Mouse (Mus musculus) Patski (cell line): Measurements from ENCODE around the gene Disp1. TPM values are rescaled to one million over a fixed set of nuclear protein-coding genes. Genes with fewer than 3 reads are reported as not detected.

Experiments
- ATAC-seq: fragments of 100-300 bp; one replicate; pipeline ENCODE4 v1.8.0; 2021
- CTCF ChIA-PET: fragments of 350-600 bp; sonication (Branson Sonifier 250); formaldehyde crosslinking; loops from one replicate; lab custom pipeline; 2022; ENCODE audit warnings: inconsistent platforms; lab: Charles Lee
- POLR2A ChIA-PET: fragments of 350-600 bp; sonication (Branson Sonifier 250); formaldehyde crosslinking; loops from one replicate; lab custom pipeline; 2022; ENCODE audit warnings: antibody characterized with exemption, inconsistent platforms; lab: Charles Lee
- DNase-seq: peaks from one replicate; pipeline ENCODE4 v3.0.0-alpha.2; 2011; ENCODE audit warnings: low read depth, low spot score
- H3K27me3 ChIP-seq: fragments of 371-371 bp; one replicate; pipeline ENCODE4 v1.5.1; 2021
- CTCF ChIP-seq: fragments of 100-300 bp; IDR thresholded peaks from one replicate; pipeline ENCODE4 v1.5.1; 2021
- in situ Hi-C: fragments of 300-500 bp; cut with MboI; formaldehyde crosslinking; loops from 3 replicates; pipeline ENCODE4 v1.11.1; 2018; ENCODE audit warnings: low pct_unique_long_range_greater_than_20kb, mixed read lengths
- polyA plus RNA-seq: library from polyadenylated mRNA; unstranded; gene quantifications from one replicate; pipeline ENCODE4 v1.2.3, GENCODE M21; 2021

Gene Disp1
- polyA plus RNA-seq, 1 experiment from 2014 or later: 18.1 TPM

DNA sequence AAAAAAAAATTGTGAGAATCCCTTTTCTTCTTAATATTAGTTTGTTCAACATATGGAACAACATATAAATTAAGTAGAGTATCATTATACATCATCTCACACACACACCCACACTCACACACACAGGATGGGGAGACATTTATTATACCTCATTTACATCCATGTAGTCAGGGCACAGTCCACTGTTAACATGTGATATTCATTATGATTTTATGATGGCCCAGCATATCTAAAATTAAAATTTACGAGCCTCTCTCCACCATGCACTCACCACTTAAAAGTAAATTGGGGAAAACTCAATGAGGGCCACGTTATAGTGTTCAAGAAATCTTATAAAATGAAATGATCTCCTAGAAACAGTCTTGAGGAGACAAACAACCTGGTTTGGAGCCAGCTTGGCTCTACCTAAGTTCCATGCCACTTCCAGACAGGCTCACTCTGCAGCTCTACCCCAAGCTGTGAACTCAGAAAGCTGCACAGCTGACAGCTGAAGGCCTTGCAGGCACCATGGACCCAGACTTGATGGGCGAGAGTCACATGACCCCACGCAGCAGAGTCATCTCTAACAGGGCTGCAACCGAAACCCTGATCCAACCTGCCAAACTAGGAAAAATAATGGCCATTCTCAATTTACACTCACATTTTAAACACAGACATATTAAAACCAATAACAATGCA lies 57.7 kb downstream of the Disp1 start:
- H3K27me3 ChIP-seq: no peaks in the 10 kb centered on the region
- ChIA-PET POLR2A (no interaction called here), CTCF (no interaction called here)
- in situ Hi-C loops: no loop called here
- no peak for TF ChIP-seq CTCF
- DNase-seq: no peak
- ATAC-seq: no peak

GRCm38 (mm10) chr1:183161057-183161456 lies 60.3 kb downstream of the Disp1 start:
- no peaks in the 10 kb centered on the region for H3K27me3 ChIP-seq
- no peak for TF ChIP-seq CTCF
- ChIA-PET CTCF (no interaction called here), POLR2A (no interaction called here)
- in situ Hi-C loops: no loop called here
- DNase-seq: no peak
- ATAC-seq: no peak

- ATAC-seq (no peak), DNase-seq (no peak)
- no peaks in the 10 kb centered on the region for H3K27me3 ChIP-seq
- no peak for TF ChIP-seq CTCF
- ChIA-PET POLR2A (interaction anchor here (0.6 kb wide), 1 partner anchor 74 kb away, joined by 4 read pairs; no protein-coding TSS in a partner anchor), CTCF (no interaction called here)
- in situ Hi-C loops: no loop called here
These were observed 61.1 kb downstream of the Disp1 start for GRCm38 (mm10) chr1:183160188-183160587.

- H3K27me3 ChIP-seq: no peaks in the 10 kb centered on the region
- TF ChIP-seq CTCF: no peak
- CTCF ChIA-PET: interaction anchor here (0.7 kb wide), 1 partner anchor 72 kb away, joined by 3 read pairs; no protein-coding TSS in a partner anchor
- POLR2A ChIA-PET: no interaction called here
- in situ Hi-C loops: loop anchor here (10.0 kb wide), 1 partner anchor 1934 kb away; no protein-coding TSS in a partner anchor
- no peak for ATAC-seq
- DNase-seq: no peak
These were observed 62.1 kb downstream of the Disp1 start for GRCm38 (mm10) chr1:183159183-183159582.

DNA sequence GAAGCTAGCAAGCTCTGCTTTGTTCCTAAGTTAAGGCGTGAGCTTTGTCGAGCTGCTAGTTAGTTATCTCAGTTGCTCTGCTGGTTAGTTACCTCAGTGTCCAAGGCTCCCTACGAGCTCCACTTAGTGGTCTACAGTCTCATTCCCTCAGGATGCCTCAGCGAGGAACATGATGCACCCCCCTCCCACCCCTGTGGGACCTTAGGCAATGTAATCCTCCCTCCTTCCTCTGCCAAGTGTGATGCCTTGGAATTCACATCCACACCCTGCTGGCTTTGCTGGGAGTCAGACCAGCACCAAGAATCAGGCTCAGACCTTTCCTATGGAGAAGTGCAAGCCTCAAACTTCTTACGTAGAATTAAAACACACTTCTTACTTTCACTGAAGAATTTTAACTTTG lies 65.7 kb downstream of the Disp1 start:
- DNase-seq (peak; percentile 30), ATAC-seq (peak; percentile 31)
- CTCF ChIA-PET: interaction anchor here (1.0 to 1.2 kb wide), 4 partner anchors 9 to 42 kb away, joined by 3 to 4 read pairs (median 3); no protein-coding TSS in a partner anchor
- no peak for TF ChIP-seq CTCF
- POLR2A ChIA-PET: interaction anchor here (0.6 kb wide), 1 partner anchor 11 kb away, joined by 3 read pairs; no protein-coding TSS in a partner anchor
- H3K27me3 ChIP-seq: no peaks in the 10 kb centered on the region
- in situ Hi-C loops: loop anchor here (10.0 kb wide), 1 partner anchor 1931 kb away; no protein-coding TSS in a partner anchor

GRCm38 (mm10) chr1:183154296-183155204 lies 66.8 kb downstream of the Disp1 start:
- POLR2A ChIA-PET: no interaction called here
- TF ChIP-seq CTCF: no peak
- ATAC-seq: peak; percentile 39

GRCm38 (mm10) chr1:183153354-183153753 lies 68.0 kb downstream of the Disp1 start:
- no peaks in the 10 kb centered on the region for H3K27me3 ChIP-seq
- no peak for DNase-seq
- TF ChIP-seq CTCF: no peak
- ChIA-PET CTCF (interaction anchor here (1.0 to 2.2 kb wide), 4 partner anchors 11 to 40 kb away, joined by 3 to 4 read pairs (median 4); no protein-coding TSS in a partner anchor), POLR2A (interaction anchor here (0.5 kb wide), 1 partner anchor 62 kb away, joined by 3 read pairs; no protein-coding TSS in a partner anchor)
- ATAC-seq: no peak
- in situ Hi-C loops: loop anchor here (10.0 kb wide), 1 partner anchor 1929 kb away; no protein-coding TSS in a partner anchor

More at GRCm38 (mm10) chr1:183154296-183155204, 66.8 kb downstream of the Disp1 start:
- no peaks in the 10 kb centered on the region for H3K27me3 ChIP-seq
- CTCF ChIA-PET: interaction anchor here (1.0 to 1.6 kb wide), 4 partner anchors 10 to 40 kb away, joined by 3 to 4 read pairs (median 4); no protein-coding TSS in a partner anchor
- in situ Hi-C loops: loop anchor here (10.0 kb wide), 1 partner anchor 1930 kb away; no protein-coding TSS in a partner anchor
- no peak for DNase-seq

DNA sequence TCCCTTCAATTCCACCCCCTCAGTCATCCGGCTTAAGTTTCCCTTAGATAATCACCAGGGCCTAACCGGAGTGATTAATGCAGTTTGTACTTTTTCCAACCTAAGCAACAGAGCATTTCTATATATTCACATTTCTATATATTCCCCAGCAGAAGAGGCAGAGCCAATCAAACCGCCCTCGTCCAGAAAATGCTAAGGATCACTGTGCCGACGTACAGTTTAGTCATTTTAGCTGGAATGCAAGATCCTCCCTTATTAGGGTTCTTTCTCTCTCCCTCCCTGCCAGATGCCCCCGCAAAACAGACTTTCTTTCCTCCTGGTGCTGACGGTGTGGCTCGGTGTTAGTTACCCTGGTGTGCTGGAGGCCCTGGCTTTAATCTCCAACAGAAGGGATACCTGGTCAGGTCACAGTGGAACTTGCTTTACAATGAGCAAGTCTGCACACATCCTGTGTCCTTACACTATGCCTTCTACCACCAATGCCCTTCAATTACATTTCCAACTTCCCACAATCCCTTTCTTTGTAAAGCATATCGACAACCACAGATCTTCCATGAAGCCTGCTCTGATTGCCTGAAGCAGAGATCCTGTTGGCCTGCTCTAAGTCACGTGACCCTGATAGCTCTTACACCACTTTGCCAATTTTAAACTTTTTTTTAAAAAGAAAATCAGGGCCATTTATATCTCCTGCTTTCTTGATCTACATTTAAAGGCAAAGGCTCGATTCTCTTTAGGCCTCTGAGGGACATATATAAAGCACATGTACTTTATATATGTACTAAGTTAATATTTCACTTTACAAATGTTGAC lies 69.6 kb downstream of the Disp1 start:
- in situ Hi-C loops: loop anchor here (10.0 kb wide), 1 partner anchor 1927 kb away; no protein-coding TSS in a partner anchor
- TF ChIP-seq CTCF: no peak
- DNase-seq (no peak), ATAC-seq (no peak)
- ChIA-PET POLR2A (no interaction called here), CTCF (interaction anchor here (2.2 kb wide), 1 partner anchor 15 kb away, joined by 4 read pairs; no protein-coding TSS in a partner anchor)
- H3K27me3 ChIP-seq: no peaks in the 10 kb centered on the region

- DNase-seq (no peak), ATAC-seq (no peak)
- ChIA-PET POLR2A (no interaction called here), CTCF (no interaction called here)
- in situ Hi-C loops: loop anchor here (10.0 kb wide), 1 partner anchor 1926 kb away; no protein-coding TSS in a partner anchor
- no peaks in the 10 kb centered on the region for H3K27me3 ChIP-seq
- TF ChIP-seq CTCF: no peak
These were observed 70.9 kb downstream of the Disp1 start for GRCm38 (mm10) chr1:183150379-183150840.
